Comparison of ENCODE assay signal across 10 mouse cellular contexts in genomic region chr8:46777760-46778460, GRCm38 (mm10). TPM values are rescaled to one million over a fixed set of nuclear protein-coding genes. Genes with fewer than 3 reads are reported as not detected.
DNase-seq lines count a peak whose midpoint lies in the region; ATAC-seq lines count a peak whose summit lies in the region.
"Had no signal": no experiment of that assay in that cellular context is flagged by ENCODE, and none has a peak within 500 bp of the region (broad histone marks: within the 10 kb centered on the region; RNA-seq: fewer than 3 reads in every experiment).

No protein-coding gene starts in this region.

- DNase-seq in limb, embryonic 10.5 days (ENCODE audit: low spot score), result no peak
- DNase-seq in c-Kit-positive CD71-negative TER-119-negative erythroid progenitor cells, embryonic 14.5 days (ENCODE audit: low read depth), result peak; percentile 44
- peak; percentile 65 for DNase-seq in kidney, postnatal 10 days
- peak; percentile 72 to 82 for DNase-seq in monocyte, adult 2 months (ENCODE audit: low read depth in 1 of 2, low spot score in 2 of 2)
- no peak for DNase-seq in cerebellum, postnatal 10 days
- no peak for DNase-seq in adipocyte (ENCODE audit: low spot score)
- DNase-seq in layer of hippocampus, adult 9-10 months (ENCODE audit: low spot score), result no peak
- DNase-seq: cerebellum, adult 11-12 months had no signal

- no peak overlapping the region for H3K4me2 ChIP-seq in limb, embryonic 15.5 days
- H3K4me2 ChIP-seq: forebrain, embryonic 13.5 days had no signal

- no peak overlapping the region for H3K4me3 ChIP-seq in limb, embryonic 15.5 days
- H3K4me3 ChIP-seq in limb, embryonic 10.5 days, result no peak overlapping the region
- H3K4me3 ChIP-seq: forebrain, embryonic 13.5 days had no signal

- H3K4me1 ChIP-seq in limb, embryonic 15.5 days, result no peaks in the 10 kb centered on the region
- no peaks in the 10 kb centered on the region for H3K4me1 ChIP-seq in limb, embryonic 10.5 days
- H3K4me1 ChIP-seq: forebrain, embryonic 13.5 days had no signal

- no peaks in the 10 kb centered on the region for H3K27me3 ChIP-seq in limb, embryonic 15.5 days
- H3K27me3 ChIP-seq in limb, embryonic 10.5 days (ENCODE audit: low read depth, poor library complexity, severe bottlenecking), result no peaks in the 10 kb centered on the region
- H3K27me3 ChIP-seq: forebrain, embryonic 13.5 days had no signal

- H3K9ac ChIP-seq in limb, embryonic 15.5 days, result no peak overlapping the region
- H3K9ac ChIP-seq: forebrain, embryonic 13.5 days had no signal

- no peaks in the 10 kb centered on the region for H3K9me3 ChIP-seq in limb, embryonic 15.5 days
- no peaks in the 10 kb centered on the region for H3K9me3 ChIP-seq in limb, embryonic 10.5 days (replicated peaks)

- 0 out of 2 replicates have a peak, but pooled peaks have one; percentile 19 for ATAC-seq in limb, embryonic 15.5 days (ENCODE audit: insufficient number of reproducible peaks, low FRiP score, low TSS enrichment, low read depth)
- ATAC-seq: forebrain, embryonic 13.5 days had no signal

- 87% methylated on average over 10 of the region's 10 CpGs for WGBS in limb, embryonic 15.5 days
- WGBS in limb, embryonic 10.5 days, result 94% methylated on average over 10 of the region's 10 CpGs

- no peak overlapping the region for H3K27ac ChIP-seq in limb, embryonic 15.5 days
- no peak overlapping the region for H3K27ac ChIP-seq in limb, embryonic 10.5 days
- H3K27ac ChIP-seq: forebrain, embryonic 13.5 days had no signal

- no peaks in the 10 kb centered on the region; the same call in 1 of the 2 replicates for H3K36me3 ChIP-seq in limb, embryonic 15.5 days
- H3K36me3 ChIP-seq in limb, embryonic 10.5 days, result peaks cover 10% of the 10 kb centered on the region; the same call in 1 of the 2 replicates

RNA-seq across cellular contexts. Expression of gene Irf2, which starts 38.4 kb away (rescaled TPM):
- polyA plus RNA-seq in limb, embryonic 15.5 days (2015; fragmentation: Nextera tagmentation; extraction: Ambion mirVana), result 20.0 and 24.8 TPM in 2 replicates
- polyA plus RNA-seq in limb, embryonic 10.5 days (2016; fragmentation: Nextera tagmentation; extraction: Ambion mirVana), result 7.7 and 8.1 TPM in 2 replicates

Comparison
In these comparisons a context has a peak if more than half of its experiments do, and no peak if none do; other contexts are left out.
1. DNase-seq: peak in c-Kit-positive CD71-negative TER-119-negative erythroid progenitor cells, embryonic 14.5 days (single experiment), kidney, postnatal 10 days (single experiment) and monocyte, adult 2 months (2 of 2); none in limb, embryonic 10.5 days (single experiment), cerebellum, postnatal 10 days (0 of 2), adipocyte (single experiment) and layer of hippocampus, adult 9-10 months (single experiment).